Mouse (Mus musculus): ENCODE measurements around the gene Olfr986.

The Olfr986 gene

DNA sequence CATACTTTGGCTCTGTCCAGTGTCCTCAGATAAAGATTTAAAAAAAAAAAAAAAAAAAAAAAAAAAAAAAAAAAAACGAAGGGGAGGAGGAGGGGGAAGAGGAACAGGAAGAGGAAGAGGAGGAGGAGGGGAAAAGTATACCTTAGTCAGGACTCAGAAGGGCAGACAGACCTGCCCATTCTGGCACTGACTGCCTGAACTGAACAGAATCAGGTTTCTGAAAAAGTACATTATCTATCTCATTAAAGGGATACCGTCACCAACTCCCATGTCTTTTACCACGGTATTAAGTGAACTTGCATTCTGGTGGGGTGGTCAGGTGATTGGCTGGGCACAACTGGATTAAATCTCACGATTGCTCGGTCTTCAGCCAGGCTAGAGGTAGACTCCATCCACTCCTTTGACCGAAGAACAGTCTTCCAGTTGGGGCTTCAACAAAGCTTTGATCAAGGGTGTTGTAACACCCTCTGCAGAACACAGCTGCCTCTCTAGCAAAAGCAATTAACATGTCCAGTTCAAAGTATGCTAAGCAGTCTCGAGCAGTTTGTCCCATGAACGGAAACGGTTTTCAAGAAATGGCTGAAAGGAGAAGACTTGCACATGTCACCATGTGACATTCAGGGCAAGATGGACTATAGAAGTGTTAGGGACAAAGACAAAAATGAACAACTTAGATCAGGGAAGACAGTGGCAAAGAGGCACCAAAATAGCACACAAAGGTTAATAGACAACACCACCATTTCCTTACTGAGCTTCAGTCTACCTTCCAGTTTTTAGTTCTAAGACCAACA lies 10.6 kb downstream of the Olfr986 start:
- H3K4me3 ChIP-seq (replicated peaks; ENCODE audit: low read length) = peak overlapping the region; percentile 85
- H3K4me1 ChIP-seq (replicated peaks; ENCODE audit: low read depth, low read length) = peaks cover 39% of the 10 kb centered on the region
- peaks cover 70% of the 10 kb centered on the region for H3K36me3 ChIP-seq (ENCODE audit: insufficient read depth, low read length)
- no peak for TF ChIP-seq NANOG (IDR thresholded peaks at IDR 0.05; ENCODE audit: borderline replicate concordance, low read length)
- TF ChIP-seq CTCF (conservative IDR thresholded peaks at IDR 0.05; ENCODE audit: low read length) = no peak
- no peak for TF ChIP-seq POU5F1 (IDR thresholded peaks at IDR 0.05; ENCODE audit: borderline replicate concordance, low read length)
- no peaks in the 10 kb centered on the region for H3K27me3 ChIP-seq (ENCODE audit: insufficient read depth, low read length)
- no peaks in the 10 kb centered on the region for H3K9me3 ChIP-seq (ENCODE audit: low read length)

DNA sequence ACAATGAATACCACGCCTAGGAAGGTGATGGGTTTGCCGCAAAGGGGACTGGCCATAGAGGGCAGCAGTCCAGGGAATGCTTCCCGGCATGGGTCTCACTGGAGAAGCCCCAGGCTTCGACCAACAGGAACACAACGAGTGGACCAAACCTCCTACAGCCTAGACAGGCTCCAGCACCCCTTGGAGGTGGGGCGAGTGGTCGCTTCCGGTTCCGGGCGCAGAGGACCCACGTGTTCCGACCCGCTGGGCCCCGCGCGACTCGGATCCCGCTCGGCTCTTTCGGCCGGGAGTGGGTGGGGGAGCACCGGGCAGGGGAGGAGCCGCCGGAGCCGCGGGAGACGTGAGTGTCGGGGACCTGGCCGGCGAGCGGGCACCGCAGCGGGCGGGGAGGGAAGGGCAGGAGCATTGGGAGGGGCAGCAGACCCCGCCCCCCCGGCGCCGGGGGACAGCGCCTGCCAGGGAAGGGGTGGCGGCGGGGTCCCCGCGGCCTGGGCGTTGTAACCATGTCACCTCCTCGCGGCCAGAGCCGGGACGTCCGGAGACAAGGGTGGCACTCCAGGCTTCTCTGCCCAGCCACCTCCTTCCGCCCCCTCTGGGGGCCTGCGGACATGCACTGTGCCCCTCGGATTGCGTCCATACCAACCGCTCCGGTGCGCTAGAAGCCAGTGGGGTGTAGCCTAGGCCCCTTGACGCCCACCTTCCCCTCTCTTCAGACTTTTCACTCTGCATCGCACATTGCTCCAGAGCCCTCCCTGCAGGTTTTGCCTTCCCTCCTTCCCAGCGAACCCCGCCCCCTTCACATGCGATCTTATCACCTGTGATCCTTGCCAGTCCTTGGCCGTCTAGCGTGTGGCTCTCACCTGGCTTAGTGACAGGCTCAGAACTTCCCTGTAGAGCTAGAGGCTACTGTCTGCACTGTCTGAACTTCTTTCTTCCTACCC lies 11.6 kb downstream of the Olfr986 start, which contains the start of gene Zfp202:
Zfp202 (plus strand) TSS at position 219 of the 941 bp plus-strand sequence.
- peaks cover 77% of the 10 kb centered on the region for H3K36me3 ChIP-seq (ENCODE audit: insufficient read depth, low read length)
- peak within 1 kb of the TSS; percentile 85 for H3K4me3 ChIP-seq (replicated peaks; ENCODE audit: low read length)
- peaks cover 39% of the 10 kb centered on the region for H3K4me1 ChIP-seq (replicated peaks; ENCODE audit: low read depth, low read length)
- no peaks in the 10 kb centered on the region for H3K9me3 ChIP-seq (ENCODE audit: low read length)
- 0 out of 2 replicates have a peak, but pooled peaks have one; percentile 6 for TF ChIP-seq CTCF (conservative IDR thresholded peaks at IDR 0.05; ENCODE audit: low read length)
- no peak for TF ChIP-seq POU5F1 (IDR thresholded peaks at IDR 0.05; ENCODE audit: borderline replicate concordance, low read length)
- TF ChIP-seq NANOG (IDR thresholded peaks at IDR 0.05; ENCODE audit: borderline replicate concordance, low read length) = no peak
- no peaks in the 10 kb centered on the region for H3K27me3 ChIP-seq (ENCODE audit: insufficient read depth, low read length)

DNA sequence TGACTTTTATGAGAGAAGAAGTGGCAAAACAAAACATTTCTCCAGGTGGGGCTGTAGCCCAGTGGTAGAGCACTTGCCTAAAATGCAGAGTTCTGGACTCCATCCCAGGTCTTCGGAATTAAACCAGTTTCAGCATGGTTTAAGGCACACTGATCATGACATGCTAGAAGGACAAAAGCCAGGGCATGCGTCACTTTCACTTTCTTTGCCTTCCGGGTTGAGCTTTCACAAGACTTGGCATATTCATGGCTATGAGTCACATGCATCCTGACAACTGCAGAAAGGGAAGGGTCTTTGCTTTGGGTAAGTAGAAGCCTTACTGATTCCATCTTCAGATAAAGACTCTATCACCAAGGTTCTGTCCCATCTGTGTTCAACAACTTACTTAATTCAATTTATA lies 15.3 kb downstream of the Olfr986 start:
- TF ChIP-seq NANOG (IDR thresholded peaks at IDR 0.05; ENCODE audit: borderline replicate concordance, low read length) (no peak), POU5F1 (IDR thresholded peaks at IDR 0.05; ENCODE audit: borderline replicate concordance, low read length) (no peak), CTCF (conservative IDR thresholded peaks at IDR 0.05; ENCODE audit: low read length) (no peak)
- Histone ChIP-seq H3K27me3 (ENCODE audit: insufficient read depth, low read length) (no peaks in the 10 kb centered on the region), H3K9me3 (ENCODE audit: low read length) (no peaks in the 10 kb centered on the region), H3K36me3 (ENCODE audit: insufficient read depth, low read length) (peaks cover 83% of the 10 kb centered on the region), H3K4me3 (replicated peaks; ENCODE audit: low read length) (no peak overlapping the region), H3K4me1 (replicated peaks; ENCODE audit: low read depth, low read length) (peaks cover 43% of the 10 kb centered on the region)

DNA sequence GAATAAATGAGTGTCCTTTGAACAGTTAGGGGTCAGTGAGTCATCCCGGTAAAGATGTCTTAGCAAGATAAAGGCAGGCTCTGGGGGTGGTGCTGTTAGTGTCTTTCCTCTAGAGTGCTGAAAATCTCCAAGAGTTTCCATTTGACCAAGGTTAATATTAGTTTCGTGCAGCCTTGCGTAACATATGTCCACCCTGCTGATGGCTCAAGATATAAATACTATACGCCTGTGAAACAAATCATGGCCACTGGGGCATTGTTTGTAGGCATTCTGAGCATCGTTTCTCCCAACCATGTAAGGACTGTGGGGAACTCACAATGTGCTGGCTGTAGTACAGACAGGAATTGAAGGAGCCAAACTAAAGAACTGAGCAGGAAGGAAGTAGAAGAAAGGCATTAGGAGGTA lies 25.8 kb downstream of the Olfr986 start:
- peaks cover 71% of the 10 kb centered on the region for H3K4me1 ChIP-seq (replicated peaks; ENCODE audit: low read depth, low read length)
- H3K4me3 ChIP-seq (replicated peaks; ENCODE audit: low read length) = 0 out of 2 replicates have a peak overlapping the region, but pooled peaks have one; percentile 1
- TF ChIP-seq NANOG (IDR thresholded peaks at IDR 0.05; ENCODE audit: borderline replicate concordance, low read length) (no peak), CTCF (conservative IDR thresholded peaks at IDR 0.05; ENCODE audit: low read length) (no peak), POU5F1 (IDR thresholded peaks at IDR 0.05; ENCODE audit: borderline replicate concordance, low read length) (no peak)
- H3K27me3 ChIP-seq (ENCODE audit: insufficient read depth, low read length) = no peaks in the 10 kb centered on the region
- peaks cover 97% of the 10 kb centered on the region for H3K36me3 ChIP-seq (ENCODE audit: insufficient read depth, low read length)
- no peaks in the 10 kb centered on the region for H3K9me3 ChIP-seq (ENCODE audit: low read length)

DNA sequence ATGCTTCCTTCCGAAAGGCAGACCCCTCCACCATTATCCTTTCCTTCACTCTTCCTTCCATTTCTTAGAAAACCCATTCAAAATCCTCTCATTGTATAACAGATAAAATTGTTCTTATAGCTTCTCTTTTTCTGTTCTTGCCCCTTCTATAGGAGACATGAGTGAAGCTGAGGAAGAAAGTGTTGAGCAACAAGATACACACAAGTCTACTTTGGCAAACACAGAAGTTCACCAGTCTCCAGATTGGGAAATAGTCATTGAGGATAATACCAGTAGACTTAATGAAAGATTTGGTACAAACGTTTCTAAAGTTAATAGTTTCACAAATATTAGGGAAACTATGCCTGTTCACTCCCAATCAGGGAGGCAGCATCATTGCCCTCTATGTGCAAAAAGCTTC lies 30.0 kb downstream of the Olfr986 start:
- TF ChIP-seq CTCF (conservative IDR thresholded peaks at IDR 0.05; ENCODE audit: low read length) (no peak), NANOG (IDR thresholded peaks at IDR 0.05; ENCODE audit: borderline replicate concordance, low read length) (no peak), POU5F1 (IDR thresholded peaks at IDR 0.05; ENCODE audit: borderline replicate concordance, low read length) (no peak)
- H3K27me3 ChIP-seq (ENCODE audit: insufficient read depth, low read length) = no peaks in the 10 kb centered on the region
- H3K4me1 ChIP-seq (replicated peaks; ENCODE audit: low read depth, low read length) = peaks cover 88% of the 10 kb centered on the region
- H3K4me3 ChIP-seq (replicated peaks; ENCODE audit: low read length) = no peak overlapping the region
- H3K9me3 ChIP-seq (ENCODE audit: low read length) = no peaks in the 10 kb centered on the region
- H3K36me3 ChIP-seq (ENCODE audit: insufficient read depth, low read length) = peaks cover 100% of the 10 kb centered on the region

DNA sequence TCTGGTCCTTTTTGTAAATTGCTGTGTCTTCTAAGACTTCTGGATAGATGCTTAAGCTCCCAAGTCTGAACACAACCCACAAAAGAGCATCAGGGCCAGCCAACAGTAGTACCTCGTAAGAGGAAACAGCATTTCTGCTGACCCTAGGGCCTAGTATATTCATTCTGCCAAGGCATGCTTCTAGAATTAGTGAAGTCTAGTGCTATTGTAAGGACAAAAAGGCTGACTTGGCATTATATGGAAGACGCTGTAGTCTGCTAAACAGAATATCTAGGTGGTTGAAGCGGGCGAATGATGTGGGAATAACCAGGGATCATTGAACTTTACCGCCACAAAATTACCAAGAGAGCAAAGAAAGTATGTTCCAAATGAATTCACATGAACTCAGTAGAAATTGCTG lies 33.3 kb downstream of the Olfr986 start:
- peaks cover 74% of the 10 kb centered on the region for H3K4me1 ChIP-seq (replicated peaks; ENCODE audit: low read depth, low read length)
- H3K36me3 ChIP-seq (ENCODE audit: insufficient read depth, low read length) = peaks cover 100% of the 10 kb centered on the region
- no peak overlapping the region for H3K4me3 ChIP-seq (replicated peaks; ENCODE audit: low read length)
- no peaks in the 10 kb centered on the region for H3K9me3 ChIP-seq (ENCODE audit: low read length)
- no peaks in the 10 kb centered on the region for H3K27me3 ChIP-seq (ENCODE audit: insufficient read depth, low read length)
- TF ChIP-seq NANOG (IDR thresholded peaks at IDR 0.05; ENCODE audit: borderline replicate concordance, low read length) = no peak
- TF ChIP-seq POU5F1 (IDR thresholded peaks at IDR 0.05; ENCODE audit: borderline replicate concordance, low read length) = no peak
- TF ChIP-seq CTCF (conservative IDR thresholded peaks at IDR 0.05; ENCODE audit: low read length) = no peak

DNA sequence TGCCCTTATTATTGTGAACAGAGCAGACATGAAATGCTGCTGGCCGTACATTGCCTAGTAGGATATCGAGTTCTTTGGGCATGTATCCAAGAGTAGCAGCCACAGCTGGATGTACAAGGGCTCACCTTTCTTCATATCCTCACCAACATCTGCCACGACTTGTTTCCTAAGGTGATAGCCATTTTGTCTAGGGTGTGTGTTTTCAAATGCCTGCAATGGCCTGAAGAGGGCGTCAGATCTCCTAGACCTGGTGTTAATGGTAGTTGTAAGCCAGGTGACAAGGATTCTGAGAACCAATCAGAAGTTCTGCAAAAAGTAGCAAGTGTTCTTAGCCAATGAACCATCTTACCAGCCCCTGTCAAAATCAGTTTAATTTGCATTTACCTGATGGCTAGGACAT lies 35.9 kb downstream of the Olfr986 start:
- peaks cover 91% of the 10 kb centered on the region for H3K36me3 ChIP-seq (ENCODE audit: insufficient read depth, low read length)
- no peak overlapping the region for H3K4me3 ChIP-seq (replicated peaks; ENCODE audit: low read length)
- H3K9me3 ChIP-seq (ENCODE audit: low read length) = no peaks in the 10 kb centered on the region
- no peaks in the 10 kb centered on the region for H3K27me3 ChIP-seq (ENCODE audit: insufficient read depth, low read length)
- TF ChIP-seq NANOG (IDR thresholded peaks at IDR 0.05; ENCODE audit: borderline replicate concordance, low read length) (no peak), CTCF (conservative IDR thresholded peaks at IDR 0.05; ENCODE audit: low read length) (peak; percentile 48)
- peaks cover 60% of the 10 kb centered on the region for H3K4me1 ChIP-seq (replicated peaks; ENCODE audit: low read depth, low read length)

DNA sequence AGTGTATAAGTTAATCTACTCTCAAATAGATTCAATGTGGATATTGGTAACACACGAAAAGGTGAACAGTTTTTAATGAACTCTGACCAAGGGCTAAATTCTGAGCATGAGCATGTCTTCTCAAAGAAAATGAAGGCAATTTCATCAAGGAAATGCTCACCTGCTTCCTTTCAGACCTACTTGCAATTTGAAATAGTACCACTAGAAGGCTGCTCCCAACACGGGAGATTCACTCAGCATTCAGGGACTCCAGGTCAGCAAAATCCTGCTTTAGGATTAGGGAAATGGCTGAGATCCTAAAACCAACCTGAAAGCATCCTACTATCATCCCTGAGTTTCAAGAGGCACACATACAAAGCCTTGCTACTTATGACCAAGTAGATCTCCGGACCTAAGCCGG lies 43.6 kb downstream of the Olfr986 start:
- Histone ChIP-seq H3K4me3 (replicated peaks; ENCODE audit: low read length) (no peak overlapping the region), H3K36me3 (ENCODE audit: insufficient read depth, low read length) (peaks cover 82% of the 10 kb centered on the region), H3K4me1 (replicated peaks; ENCODE audit: low read depth, low read length) (peaks cover 77% of the 10 kb centered on the region), H3K27me3 (ENCODE audit: insufficient read depth, low read length) (no peaks in the 10 kb centered on the region), H3K9me3 (ENCODE audit: low read length) (no peaks in the 10 kb centered on the region)
- TF ChIP-seq CTCF (conservative IDR thresholded peaks at IDR 0.05; ENCODE audit: low read length) (peak; percentile 45; the same call in 1 of the 2 replicates), POU5F1 (IDR thresholded peaks at IDR 0.05; ENCODE audit: borderline replicate concordance, low read length) (no peak)

Measured in E14TG2a.4 (cell line).